Mouse (Mus musculus): ENCODE data around the gene Kdm2a. TPM values are rescaled to one million over a fixed set of nuclear protein-coding genes. Genes with fewer than 3 reads are reported as not detected.

Kdm2a gene
- polyA plus RNA-seq, 1 experiment from 2014 or later = 18.5 TPM

GRCm38 (mm10) chr19:4419711-4420110, 21.6 kb upstream of the Kdm2a start:
- Histone ChIP-seq H3K27ac (ENCODE audit: low read length) (no peak overlapping the region), H3K4me3 (ENCODE audit: low read depth, low read length) (no peak overlapping the region), H3K9me3 (ENCODE audit: low read length) (no peaks in the 10 kb centered on the region), H3K4me2 (replicated peaks; ENCODE audit: low read depth, low read length) (no peak overlapping the region), H3K9ac (replicated peaks; ENCODE audit: low read depth) (no peak overlapping the region), H3K4me1 (ENCODE audit: insufficient read depth, low read depth, low read length) (no peaks in the 10 kb centered on the region), H3K36me3 (ENCODE audit: insufficient read depth, low read length) (no peaks in the 10 kb centered on the region), H3K27me3 (replicated peaks; ENCODE audit: insufficient read depth, low read length) (no peaks in the 10 kb centered on the region)
- ATAC-seq (no peak), DNase-seq (ENCODE audit: low spot score) (no peak)
- TF ChIP-seq CTCF (IDR thresholded peaks at IDR 0.05) (no peak), EP300 (IDR thresholded peaks at IDR 0.05) (no peak)
- 82% methylated on average over 5 of the region's 5 CpGs for WGBS

GRCm38 (mm10) chr19:4417713-4418112, 19.6 kb upstream of the Kdm2a start:
- TF ChIP-seq CTCF (IDR thresholded peaks at IDR 0.05) (no peak), EP300 (IDR thresholded peaks at IDR 0.05) (no peak)

GRCm38 (mm10) chr19:4417183-4417582, 19.1 kb upstream of the Kdm2a start:
- ATAC-seq (peak; percentile 84), DNase-seq (ENCODE audit: low spot score) (peak; percentile 86)
- no peaks in the 10 kb centered on the region for H3K9me3 ChIP-seq (ENCODE audit: low read length)
- no peak overlapping the region for H3K9ac ChIP-seq (replicated peaks; ENCODE audit: low read depth)
- TF ChIP-seq CTCF (IDR thresholded peaks at IDR 0.05) = peak; percentile 88
- TF ChIP-seq EP300 (IDR thresholded peaks at IDR 0.05) = no peak
- 0% methylated on average over 1 of the region's 1 CpGs for WGBS
- no peak overlapping the region for H3K27ac ChIP-seq (ENCODE audit: low read length)
- H3K4me2 ChIP-seq (replicated peaks; ENCODE audit: low read depth, low read length) = no peak overlapping the region
- H3K36me3 ChIP-seq (ENCODE audit: insufficient read depth, low read length) = no peaks in the 10 kb centered on the region
- no peaks in the 10 kb centered on the region for H3K27me3 ChIP-seq (replicated peaks; ENCODE audit: insufficient read depth, low read length)
- no peak overlapping the region for H3K4me3 ChIP-seq (ENCODE audit: low read depth, low read length)
- no peaks in the 10 kb centered on the region for H3K4me1 ChIP-seq (ENCODE audit: insufficient read depth, low read depth, low read length)

More at GRCm38 (mm10) chr19:4417713-4418112, 19.6 kb upstream of the Kdm2a start:
- ATAC-seq = no peak
- Histone ChIP-seq H3K4me3 (ENCODE audit: low read depth, low read length) (no peak overlapping the region), H3K9me3 (ENCODE audit: low read length) (no peaks in the 10 kb centered on the region), H3K9ac (replicated peaks; ENCODE audit: low read depth) (no peak overlapping the region), H3K27me3 (replicated peaks; ENCODE audit: insufficient read depth, low read length) (no peaks in the 10 kb centered on the region), H3K27ac (ENCODE audit: low read length) (no peak overlapping the region), H3K4me2 (replicated peaks; ENCODE audit: low read depth, low read length) (no peak overlapping the region), H3K4me1 (ENCODE audit: insufficient read depth, low read depth, low read length) (no peaks in the 10 kb centered on the region), H3K36me3 (ENCODE audit: insufficient read depth, low read length) (no peaks in the 10 kb centered on the region)
- no peak for DNase-seq (ENCODE audit: low spot score)

GRCm38 (mm10) chr19:4414631-4415030, 16.5 kb upstream of the Kdm2a start:
- 75% methylated on average over 1 of the region's 1 CpGs for WGBS
- DNase-seq (ENCODE audit: low spot score) (no peak), ATAC-seq (no peak)
- no peak overlapping the region for H3K4me2 ChIP-seq (replicated peaks; ENCODE audit: low read depth, low read length)
- H3K27ac ChIP-seq (ENCODE audit: low read length) = no peak overlapping the region
- no peaks in the 10 kb centered on the region for H3K36me3 ChIP-seq (ENCODE audit: insufficient read depth, low read length)
- TF ChIP-seq CTCF (IDR thresholded peaks at IDR 0.05) (no peak), EP300 (IDR thresholded peaks at IDR 0.05) (no peak)
- no peaks in the 10 kb centered on the region for H3K4me1 ChIP-seq (ENCODE audit: insufficient read depth, low read depth, low read length)
- H3K4me3 ChIP-seq (ENCODE audit: low read depth, low read length) = no peak overlapping the region
- no peaks in the 10 kb centered on the region for H3K9me3 ChIP-seq (ENCODE audit: low read length)
- no peak overlapping the region for H3K9ac ChIP-seq (replicated peaks; ENCODE audit: low read depth)
- no peaks in the 10 kb centered on the region for H3K27me3 ChIP-seq (replicated peaks; ENCODE audit: insufficient read depth, low read length)

- Histone ChIP-seq H3K9ac (replicated peaks; ENCODE audit: low read depth) (no peak overlapping the region), H3K9me3 (ENCODE audit: low read length) (no peaks in the 10 kb centered on the region), H3K4me1 (ENCODE audit: insufficient read depth, low read depth, low read length) (no peaks in the 10 kb centered on the region), H3K27ac (ENCODE audit: low read length) (no peak overlapping the region), H3K4me3 (ENCODE audit: low read depth, low read length) (no peak overlapping the region), H3K36me3 (ENCODE audit: insufficient read depth, low read length) (no peaks in the 10 kb centered on the region), H3K27me3 (replicated peaks; ENCODE audit: insufficient read depth, low read length) (no peaks in the 10 kb centered on the region), H3K4me2 (replicated peaks; ENCODE audit: low read depth, low read length) (no peak overlapping the region)
- peak; percentile 51 for DNase-seq (ENCODE audit: low spot score)
- no peak for ATAC-seq
- 57% methylated on average over 2 of the region's 2 CpGs for WGBS
- TF ChIP-seq EP300 (IDR thresholded peaks at IDR 0.05) (no peak), CTCF (IDR thresholded peaks at IDR 0.05) (no peak)
Measured at GRCm38 (mm10) chr19:4409062-4409461, 11.0 kb upstream of the Kdm2a start.

- 93% methylated on average over 2 of the region's 2 CpGs for WGBS
- Histone ChIP-seq H3K4me3 (ENCODE audit: low read depth, low read length) (no peak overlapping the region), H3K36me3 (ENCODE audit: insufficient read depth, low read length) (no peaks in the 10 kb centered on the region), H3K9ac (replicated peaks; ENCODE audit: low read depth) (no peak overlapping the region), H3K27ac (ENCODE audit: low read length) (no peak overlapping the region), H3K9me3 (ENCODE audit: low read length) (no peaks in the 10 kb centered on the region), H3K27me3 (replicated peaks; ENCODE audit: insufficient read depth, low read length) (no peaks in the 10 kb centered on the region), H3K4me2 (replicated peaks; ENCODE audit: low read depth, low read length) (no peak overlapping the region), H3K4me1 (ENCODE audit: insufficient read depth, low read depth, low read length) (no peaks in the 10 kb centered on the region)
- no peak for TF ChIP-seq EP300 (IDR thresholded peaks at IDR 0.05)
- no peak for TF ChIP-seq CTCF (IDR thresholded peaks at IDR 0.05)
- ATAC-seq (no peak), DNase-seq (ENCODE audit: low spot score) (no peak)
Measured at GRCm38 (mm10) chr19:4404840-4405239, 6.8 kb upstream of the Kdm2a start.

- Histone ChIP-seq H3K27me3 (replicated peaks; ENCODE audit: insufficient read depth, low read length) (no peaks in the 10 kb centered on the region), H3K27ac (ENCODE audit: low read length) (no peak overlapping the region), H3K4me2 (replicated peaks; ENCODE audit: low read depth, low read length) (peak overlapping the region; percentile 97), H3K9me3 (ENCODE audit: low read length) (no peaks in the 10 kb centered on the region), H3K4me3 (ENCODE audit: low read depth, low read length) (no peak overlapping the region), H3K4me1 (ENCODE audit: insufficient read depth, low read depth, low read length) (peaks cover 5% of the 10 kb centered on the region; the same call in 1 of the 2 replicates), H3K9ac (replicated peaks; ENCODE audit: low read depth) (no peak overlapping the region), H3K36me3 (ENCODE audit: insufficient read depth, low read length) (no peaks in the 10 kb centered on the region)
- DNase-seq (ENCODE audit: low spot score) (no peak), ATAC-seq (no peak)
- TF ChIP-seq CTCF (IDR thresholded peaks at IDR 0.05) (no peak), EP300 (IDR thresholded peaks at IDR 0.05) (no peak)
- WGBS = 73% methylated on average over 4 of the region's 4 CpGs
Measured at GRCm38 (mm10) chr19:4398959-4399358, 874 bp upstream of the Kdm2a start.

All from lung, postnatal 0 days (tissue).